Comparison of ENCODE assay signal across 8 mouse cellular contexts in the genomic region with DNA sequence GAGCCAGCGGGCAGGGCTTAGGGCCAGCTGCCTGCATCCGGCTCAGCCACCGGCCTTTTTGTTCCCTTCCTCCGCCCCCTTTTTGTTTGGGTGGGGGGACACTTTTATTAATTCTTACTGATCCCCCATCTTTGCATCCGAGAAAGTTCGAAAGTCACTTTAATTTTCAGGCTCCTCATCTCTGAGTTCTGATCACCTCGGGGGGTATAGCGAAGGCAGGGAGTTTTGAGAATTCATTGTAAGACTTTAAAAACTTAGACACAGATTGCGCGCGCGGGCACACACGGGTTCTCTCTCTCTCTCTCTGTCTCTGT. TPM values are rescaled to one million over a fixed set of nuclear protein-coding genes. Genes with fewer than 3 reads are reported as not detected.
A peak's percentile ranks its signal among the peaks of the same experiment; 100 is the strongest.
DNase-seq lines count a peak whose midpoint lies in the region; ATAC-seq and TF ChIP-seq lines count a peak whose summit lies in the region.

No protein-coding gene starts in this region.

- intact Hi-C loops in left cerebral cortex, postnatal 36 days (cut with DNase I): loop anchor here (2.0 to 10.0 kb wide), 5 partner anchors 70 to 323 kb away; no protein-coding TSS in a partner anchor

- peaks cover 12% of the 10 kb centered on the region for H3K36me3 ChIP-seq in limb, embryonic 10.5 days
- H3K36me3 ChIP-seq in neural tube, embryonic 14.5 days (ENCODE audit: control insufficient read depth, insufficient read depth, low read length): no peaks in the 10 kb centered on the region

- H3K4me3 ChIP-seq in layer of hippocampus, adult 2 months: peak overlapping the region; percentile 71
- peak overlapping the region; percentile 89 for H3K4me3 ChIP-seq in embryonic fibroblast, embryonic 13.5 days (ENCODE audit: insufficient read depth, low read length)
- peak overlapping the region; percentile 98 for H3K4me3 ChIP-seq in limb, embryonic 10.5 days
- peak overlapping the region; percentile 75 for H3K4me3 ChIP-seq in neural tube, embryonic 14.5 days (ENCODE audit: low read depth, low read length)

- H3K9me3 ChIP-seq in limb, embryonic 10.5 days (replicated peaks): no peaks in the 10 kb centered on the region
- H3K9me3 ChIP-seq in neural tube, embryonic 14.5 days (ENCODE audit: control insufficient read depth, low read length): no peaks in the 10 kb centered on the region

- H3K4me1 ChIP-seq in embryonic fibroblast, embryonic 13.5 days (ENCODE audit: control insufficient read depth, insufficient read depth, low read length): no peaks in the 10 kb centered on the region
- peaks cover 36% of the 10 kb centered on the region for H3K4me1 ChIP-seq in limb, embryonic 10.5 days
- 0 out of 2 replicates have a peak, but pooled peaks cover 9% of the 10 kb centered on the region for H3K4me1 ChIP-seq in neural tube, embryonic 14.5 days (ENCODE audit: control insufficient read depth, insufficient read depth, low read length)

- TF ChIP-seq CTCF in layer of hippocampus, adult 2 months (conservative IDR thresholded peaks at IDR 0.05): no peak
- TF ChIP-seq CTCF in embryonic fibroblast, embryonic 13.5 days (IDR thresholded peaks at IDR 0.05; ENCODE audit: borderline replicate concordance, insufficient read depth, low read length): no peak

- ATAC-seq in neural tube, embryonic 14.5 days (ENCODE audit: low read depth): no peak

- H3K27me3 ChIP-seq in limb, embryonic 10.5 days (ENCODE audit: low read depth, poor library complexity, severe bottlenecking): no peaks in the 10 kb centered on the region
- H3K27me3 ChIP-seq in neural tube, embryonic 14.5 days (ENCODE audit: control insufficient read depth, insufficient read depth, low read length): no peaks in the 10 kb centered on the region

- H3K9ac ChIP-seq in neural tube, embryonic 14.5 days (replicated peaks; ENCODE audit: low read depth, low read length): no peak overlapping the region

- peak overlapping the region; percentile 87 for H3K4me2 ChIP-seq in neural tube, embryonic 14.5 days (ENCODE audit: low read depth, low read length)

- WGBS in limb, embryonic 10.5 days: under 1% methylated on average over 13 of the region's 13 CpGs
- 0% methylated on average over 13 of the region's 13 CpGs for WGBS in neural tube, embryonic 14.5 days

- DNase-seq in layer of hippocampus, adult 2 months (ENCODE audit: low spot score in 2 of 2): no peak
- no peak for DNase-seq in layer of hippocampus, postnatal 14 days (ENCODE audit: low spot score in 2 of 2)
- DNase-seq in limb, embryonic 10.5 days (ENCODE audit: low spot score): no peak
- no peak for DNase-seq in spleen, postnatal 36 days (ENCODE audit: low spot score in 2 of 2)
- DNase-seq in left cerebral cortex, postnatal 36 days (ENCODE audit: low spot score in 2 of 2): no peak
- DNase-seq in ovary, postnatal 10 days (ENCODE audit: low spot score): no peak

- H3K27ac ChIP-seq in layer of hippocampus, adult 2 months: peak overlapping the region; percentile 75; the same call in 1 of the 2 replicates
- peak overlapping the region; percentile 53 for H3K27ac ChIP-seq in embryonic fibroblast, embryonic 13.5 days (ENCODE audit: insufficient read depth, low read length)
- peak overlapping the region; percentile 100 for H3K27ac ChIP-seq in limb, embryonic 10.5 days
- H3K27ac ChIP-seq in neural tube, embryonic 14.5 days (ENCODE audit: low read depth, low read length): no peak overlapping the region

- peak; percentile 33; the same call in 1 of the 2 replicates for TF ChIP-seq POLR2A in embryonic fibroblast, embryonic 13.5 days (IDR thresholded peaks at IDR 0.05; ENCODE audit: low read depth, low read length)

RNA-seq across cellular contexts. Expression of gene Gas1, which starts 0.6 kb away (rescaled TPM):
- 10 to 100 TPM in 1 of 2 experiments, 1 to 10 TPM in 1; 9.1 to 10.5 TPM for total RNA-seq in layer of hippocampus, adult 2 months (2021)
- 10 to 100 TPM; 11.5 to 11.8 TPM for total RNA-seq in layer of hippocampus, postnatal 14 days (2021)
- polyA plus RNA-seq in embryonic fibroblast, embryonic 13.5 days (2011; ENCODE audit: insufficient read length, low read depth, missing spikeins): 74.0 and 241 TPM in 2 replicates
- 143 and 161 TPM in 2 replicates for polyA plus RNA-seq in limb, embryonic 10.5 days (2016; fragmentation: Nextera tagmentation; extraction: Ambion mirVana)
- 11.5 and 15.7 TPM in 2 replicates for polyA plus RNA-seq in neural tube, embryonic 14.5 days (2014; fragmentation: Nextera tagmentation; extraction: Ambion mirVana)
- 1 to 10 TPM; 8.0 to 8.3 TPM for total RNA-seq in left cerebral cortex, postnatal 36 days (2021)
